Mouse (Mus musculus) forebrain, embryonic 13.5 days (tissue): ENCODE measurements around the gene Slc2a10. TPM values are rescaled to one million over a fixed set of nuclear protein-coding genes. Genes with fewer than 3 reads are reported as not detected.
"Not testable (repeated sequence)": the region's sequence is repeated elsewhere in the genome, so short reads cannot be mapped to it uniquely, and the experiment has no call there.

Source experiments
- ATAC-seq: fragments of 200-750 bp; cut with Nextera tagmentation; 2 replicates; pipeline ENCODE4 v1.8.0; 2017
- H3K27ac ChIP-seq: fragments of 300-500 bp; sonication (generic); 2 replicates; pipeline ENCODE4 v1.5.1; 2015; ENCODE audit warnings: inconsistent platforms, mild to moderate bottlenecking, moderate library complexity
- H3K27me3 ChIP-seq: fragments of 300-500 bp; sonication (generic); 2 replicates; pipeline ENCODE4 v1.6.1; 2015; ENCODE audit warnings: mild to moderate bottlenecking, inconsistent platforms
- H3K36me3 ChIP-seq: fragments of 300-500 bp; sonication (generic); 2 replicates; pipeline ENCODE4 v1.6.1; 2015; ENCODE audit warnings: mild to moderate bottlenecking, inconsistent platforms; ENCODE audit not compliant: poor library complexity, severe bottlenecking
- H3K4me1 ChIP-seq: fragments of 300-500 bp; sonication (generic); 2 replicates; pipeline ENCODE4 v1.6.1; 2015; ENCODE audit warnings: inconsistent platforms
- H3K4me2 ChIP-seq: fragments of 300-500 bp; sonication (generic); 2 replicates; pipeline ENCODE4 v1.6.1; 2015; ENCODE audit warnings: inconsistent platforms, mild to moderate bottlenecking, moderate library complexity
- H3K4me3 ChIP-seq: fragments of 300-500 bp; sonication (generic); 2 replicates; pipeline ENCODE4 v1.5.1; 2015; ENCODE audit warnings: mild to moderate bottlenecking, inconsistent platforms
- H3K9ac ChIP-seq: fragments of 300-500 bp; sonication (generic); 2 replicates; pipeline ENCODE4 v1.6.1; 2015; ENCODE audit warnings: mild to moderate bottlenecking, inconsistent platforms
- H3K9me3 ChIP-seq: fragments of 300-500 bp; sonication (generic); replicated peaks from 2 replicates; pipeline ENCODE4 v1.6.1; 2016; ENCODE audit warnings: inconsistent platforms
- WGBS: fragments of 180-500 bp; shearing (Covaris S2); methylation state at CpG from one replicate; pipeline ENCODE4 v1.1.7; 2015; 5-methylcytosine and 5-hydroxymethylcytosine counted together
- polyA plus RNA-seq: library from polyadenylated mRNA; unstranded; fragments of >200 nt; fragmentation: Nextera tagmentation; extraction: Ambion mirVana; gene quantifications from 2 replicates; pipeline ENCODE4 v1.2.1, GENCODE M21; 2015

Gene Slc2a10
- polyA plus RNA-seq, 1 experiment from 2014 or later: 2.8 TPM

DNA sequence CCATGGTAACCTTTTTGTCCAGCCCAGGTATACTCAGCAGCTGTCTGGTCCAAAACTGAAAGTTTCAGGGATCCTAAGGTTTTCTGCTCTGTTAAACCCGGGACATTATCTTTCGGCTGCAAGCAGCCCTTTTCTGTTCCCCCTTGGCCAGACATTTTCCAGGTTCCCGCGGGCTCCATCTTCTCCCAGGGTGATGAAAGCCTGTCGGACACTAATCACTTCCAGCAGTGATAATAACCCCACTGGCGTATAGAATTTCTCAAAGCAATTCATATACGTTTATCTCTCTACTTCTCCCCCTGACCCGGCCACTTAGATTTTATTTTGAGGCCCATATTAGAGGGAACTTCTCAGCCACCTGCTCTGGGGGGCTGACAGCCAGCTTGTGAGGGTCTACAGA lies 42.8 kb downstream of the Slc2a10 start:
- ATAC-seq: no peak
- Histone ChIP-seq H3K9ac (no peak overlapping the region), H3K4me1 (peaks cover 34% of the 10 kb centered on the region), H3K4me3 (no peak overlapping the region), H3K27ac (no peak overlapping the region), H3K4me2 (no peak overlapping the region), H3K36me3 (no peaks in the 10 kb centered on the region), H3K27me3 (no peaks in the 10 kb centered on the region; the same call in 1 of the 2 replicates), H3K9me3 (no peaks in the 10 kb centered on the region)
- WGBS: 52% methylated on average over 8 of the region's 8 CpGs

DNA sequence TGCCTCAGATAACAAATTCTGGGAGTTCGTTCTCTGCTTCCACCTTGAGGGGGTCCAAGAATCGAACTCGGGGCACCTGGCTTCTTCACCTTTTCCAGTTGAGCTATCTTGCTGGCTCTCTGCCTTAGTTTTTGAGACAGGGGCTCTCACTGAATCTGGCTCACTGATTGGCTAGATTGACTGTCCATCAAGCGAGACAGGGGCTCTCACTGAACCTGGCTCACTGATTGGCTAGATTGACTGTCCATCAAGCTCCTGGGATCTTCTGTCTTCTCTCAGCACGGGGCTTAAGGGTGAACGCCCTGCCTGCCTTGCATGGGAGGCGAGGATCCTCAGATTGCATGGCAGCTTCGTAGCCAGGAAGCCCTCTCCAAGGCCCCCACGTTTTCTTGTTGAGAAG lies 43.8 kb downstream of the Slc2a10 start:
- Histone ChIP-seq H3K27ac (no peak overlapping the region), H3K9ac (no peak overlapping the region), H3K4me3 (no peak overlapping the region), H3K27me3 (no peaks in the 10 kb centered on the region; the same call in 1 of the 2 replicates), H3K36me3 (no peaks in the 10 kb centered on the region), H3K9me3 (no peaks in the 10 kb centered on the region), H3K4me1 (peaks cover 32% of the 10 kb centered on the region), H3K4me2 (no peak overlapping the region)
- no peak for ATAC-seq
- 60% methylated on average over 9 of the region's 9 CpGs for WGBS

DNA sequence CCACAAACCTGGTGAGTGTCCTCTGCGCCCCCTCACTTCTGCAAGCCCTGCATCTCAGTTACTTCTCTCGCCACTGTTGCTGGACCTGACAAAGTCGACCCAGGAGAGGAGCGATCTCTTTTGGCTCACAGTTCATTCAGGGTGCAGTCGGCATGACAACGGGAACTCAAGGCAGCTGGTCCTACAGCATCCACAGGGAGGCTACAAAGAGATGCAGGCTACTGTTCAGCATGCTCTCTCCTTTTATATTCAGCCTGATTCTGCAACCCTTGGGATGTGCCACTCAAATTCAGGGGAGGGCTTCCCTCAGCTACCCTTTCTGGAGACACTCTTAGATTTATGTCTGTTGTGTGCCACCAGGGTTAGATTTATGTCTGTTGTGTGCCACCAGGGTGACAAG lies 45.0 kb downstream of the Slc2a10 start:
- Histone ChIP-seq H3K27ac (no peak overlapping the region), H3K4me3 (no peak overlapping the region), H3K36me3 (no peaks in the 10 kb centered on the region), H3K4me2 (no peak overlapping the region), H3K4me1 (peaks cover 20% of the 10 kb centered on the region), H3K9me3 (no peaks in the 10 kb centered on the region), H3K9ac (no peak overlapping the region), H3K27me3 (no peaks in the 10 kb centered on the region)
- 41% methylated on average over 6 of the region's 6 CpGs for WGBS
- ATAC-seq: no peak

DNA sequence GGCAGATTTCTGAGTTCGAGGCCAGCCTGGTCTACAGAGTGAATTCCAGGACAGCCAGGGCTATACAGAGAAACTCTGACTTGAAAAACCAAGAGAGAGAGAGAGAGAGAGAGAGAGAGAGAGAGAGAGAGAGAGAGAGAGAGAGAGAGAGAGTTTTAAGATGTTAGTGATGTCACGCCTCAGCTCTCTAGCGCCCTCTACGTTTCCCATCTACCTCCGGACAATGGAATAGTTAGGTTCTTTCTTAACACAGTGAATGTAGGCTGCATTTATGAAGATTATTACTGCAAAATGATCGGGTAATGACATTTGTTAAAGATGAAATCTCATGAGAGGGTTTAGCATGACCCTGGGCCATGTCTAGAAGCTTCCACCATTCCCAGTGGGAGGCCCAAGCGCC lies 46.8 kb downstream of the Slc2a10 start:
- whole genome bisulfite sequencing: 79% methylated on average over 7 of the region's 7 CpGs
- H3K27me3 ChIP-seq: not testable (repeated sequence)

DNA sequence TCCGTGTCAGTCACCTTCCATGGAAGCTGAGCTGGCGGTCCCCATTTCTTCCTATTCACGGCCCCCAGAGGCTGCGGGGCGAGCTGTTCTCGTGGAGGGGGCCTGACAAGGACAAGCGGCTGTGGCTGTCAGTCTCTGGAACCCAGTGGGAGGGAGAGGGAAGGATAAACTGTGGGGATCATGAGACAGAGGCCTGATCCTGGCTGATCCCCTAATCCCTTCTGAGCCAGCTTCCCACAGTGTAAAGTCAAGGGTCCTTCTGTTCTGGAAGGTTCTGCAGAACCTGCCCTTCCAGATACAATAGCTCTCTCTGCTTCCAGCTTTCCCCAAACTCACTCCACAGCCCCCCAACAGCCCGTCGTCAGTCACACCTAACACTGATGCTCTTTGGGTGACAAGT lies 50.5 kb downstream of the Slc2a10 start:
- H3K4me1 ChIP-seq: peaks cover 4% of the 10 kb centered on the region; the same call in 1 of the 2 replicates
- 39% methylated on average over 9 of the region's 9 CpGs for WGBS
- H3K9ac ChIP-seq: no peak overlapping the region
- no peak overlapping the region for H3K4me3 ChIP-seq
- no peak for ATAC-seq
- H3K9me3 ChIP-seq: no peaks in the 10 kb centered on the region
- no peaks in the 10 kb centered on the region for H3K36me3 ChIP-seq
- H3K27ac ChIP-seq: no peak overlapping the region
- no peaks in the 10 kb centered on the region for H3K27me3 ChIP-seq
- H3K4me2 ChIP-seq: no peak overlapping the region

More for the DNA sequence above, 46.8 kb downstream of the Slc2a10 start:
- not testable (repeated sequence) for H3K27ac ChIP-seq, ATAC-seq, H3K9me3 ChIP-seq, H3K36me3 ChIP-seq, H3K4me3 ChIP-seq, H3K9ac ChIP-seq, H3K4me2 ChIP-seq
- peaks cover 13% of the 10 kb centered on the region; the same call in 1 of the 2 replicates for H3K4me1 ChIP-seq

DNA sequence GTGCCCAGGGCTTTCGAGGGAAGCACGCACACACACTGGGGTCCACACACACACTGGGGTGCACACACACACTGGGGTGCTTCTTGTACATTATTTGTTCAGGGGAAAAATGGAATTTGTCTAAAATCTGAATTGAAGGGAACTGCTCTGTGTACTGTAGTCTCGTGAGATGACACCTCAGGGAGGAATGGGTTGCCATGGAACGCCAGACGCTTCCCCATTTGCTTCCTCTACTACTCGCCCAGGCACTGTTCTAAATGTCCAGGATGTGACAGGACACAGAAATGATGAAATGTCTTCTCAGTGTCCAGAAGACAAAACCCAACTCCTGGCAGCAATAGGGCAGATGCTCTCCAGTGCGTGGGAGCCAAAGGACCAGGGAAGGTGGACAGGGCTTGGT lies 53.7 kb downstream of the Slc2a10 start:
- Histone ChIP-seq H3K36me3 (no peaks in the 10 kb centered on the region), H3K4me2 (no peak overlapping the region), H3K27me3 (no peaks in the 10 kb centered on the region), H3K4me1 (peaks cover 5% of the 10 kb centered on the region; the same call in 1 of the 2 replicates), H3K27ac (no peak overlapping the region), H3K9me3 (no peaks in the 10 kb centered on the region), H3K9ac (no peak overlapping the region), H3K4me3 (no peak overlapping the region)
- 92% methylated on average over 7 of the region's 7 CpGs for WGBS
- ATAC-seq: no peak

DNA sequence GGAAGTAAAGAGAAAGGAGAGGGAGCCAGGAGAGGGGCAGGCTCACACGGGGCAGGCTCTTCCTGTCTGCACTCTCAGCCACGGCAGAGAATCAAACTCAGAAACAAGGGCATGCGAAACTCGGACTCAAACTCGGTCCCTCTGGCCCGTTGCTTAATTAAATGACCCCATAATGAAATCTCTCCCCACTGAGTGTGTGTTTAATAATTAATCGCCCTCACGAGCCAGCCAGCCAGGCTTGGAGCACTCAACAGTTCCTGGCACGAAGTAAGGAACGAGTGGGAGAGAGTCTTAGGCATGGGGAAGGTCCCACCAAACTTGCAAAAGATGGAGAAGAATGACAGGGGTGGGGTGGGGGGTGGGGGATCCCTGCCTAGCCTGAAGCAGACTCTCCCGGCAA lies 55.3 kb downstream of the Slc2a10 start:
- 48% methylated on average over 11 of the region's 11 CpGs for WGBS
- Histone ChIP-seq H3K4me1 (peaks cover 15% of the 10 kb centered on the region), H3K27me3 (peaks cover 9% of the 10 kb centered on the region), H3K9ac (no peak overlapping the region), H3K9me3 (no peaks in the 10 kb centered on the region), H3K27ac (no peak overlapping the region), H3K4me3 (no peak overlapping the region), H3K36me3 (no peaks in the 10 kb centered on the region), H3K4me2 (no peak overlapping the region)
- no peak for ATAC-seq

DNA sequence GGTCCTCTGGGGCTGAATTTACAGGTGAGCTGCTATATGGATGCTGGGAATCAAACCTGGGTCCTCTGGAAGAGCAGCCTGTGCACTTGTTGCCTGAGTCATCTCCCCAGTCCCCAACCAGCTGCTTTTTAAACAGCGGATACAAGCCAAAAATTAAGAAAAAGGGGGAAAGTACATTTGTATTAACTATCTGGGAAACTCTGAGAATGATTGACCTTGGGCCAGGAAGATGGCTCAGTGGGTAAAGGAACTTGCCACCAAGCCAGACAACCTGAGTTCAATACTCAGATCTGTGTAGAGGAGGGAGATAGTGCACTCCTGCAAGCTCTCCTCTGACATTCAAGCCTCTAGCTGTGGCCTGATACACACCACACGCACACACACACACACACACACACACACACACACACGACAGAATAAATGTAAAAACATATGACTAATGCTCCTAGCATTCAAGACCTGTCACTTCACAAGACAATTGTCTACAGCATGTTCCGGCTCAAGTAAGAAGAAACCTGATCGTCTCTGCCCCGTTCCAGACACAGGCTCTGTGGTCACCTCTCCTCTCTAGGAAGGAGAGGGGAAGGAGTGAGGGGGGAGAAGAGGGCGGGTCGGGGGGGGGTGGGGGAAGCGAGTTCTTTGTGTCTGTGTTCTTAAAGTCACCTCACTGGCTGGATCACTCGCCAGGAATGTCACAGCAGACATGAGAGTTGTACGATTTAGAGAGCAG lies 56.1 kb downstream of the Slc2a10 start:
- H3K36me3 ChIP-seq: no peaks in the 10 kb centered on the region
- 26% methylated on average over 11 of the region's 11 CpGs for WGBS

DNA sequence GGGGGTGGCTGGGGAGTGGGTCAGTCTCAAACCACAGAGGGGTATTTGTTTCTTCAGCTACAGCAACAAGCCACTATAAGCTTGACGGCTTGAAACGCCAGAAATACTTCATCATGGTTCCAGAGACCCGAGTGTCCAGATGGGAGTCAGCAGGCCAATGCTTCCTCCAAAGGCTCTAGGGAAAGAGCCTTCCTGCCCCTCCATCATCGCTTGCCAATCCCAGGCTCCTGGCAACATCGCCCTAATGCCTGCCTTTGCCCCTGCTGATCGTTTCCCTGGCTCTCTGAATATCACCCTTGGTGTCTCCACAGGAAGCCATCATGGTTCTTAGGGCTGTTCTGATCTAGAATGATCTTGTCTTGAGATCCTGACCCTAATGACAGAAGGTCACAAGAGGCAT lies 58.3 kb downstream of the Slc2a10 start:
- Histone ChIP-seq H3K9ac (no peak overlapping the region), H3K4me1 (peaks cover 17% of the 10 kb centered on the region), H3K4me3 (no peak overlapping the region), H3K9me3 (no peaks in the 10 kb centered on the region), H3K4me2 (no peak overlapping the region), H3K27me3 (peaks cover 22% of the 10 kb centered on the region), H3K27ac (no peak overlapping the region), H3K36me3 (no peaks in the 10 kb centered on the region)
- ATAC-seq: no peak
- WGBS: 91% methylated on average over 6 of the region's 6 CpGs

More for the DNA sequence above, 56.1 kb downstream of the Slc2a10 start:
- Histone ChIP-seq H3K4me3 (no peak overlapping the region), H3K27me3 (peaks cover 13% of the 10 kb centered on the region), H3K9me3 (no peaks in the 10 kb centered on the region), H3K27ac (no peak overlapping the region), H3K4me2 (no peak overlapping the region), H3K4me1 (peaks cover 17% of the 10 kb centered on the region), H3K9ac (no peak overlapping the region)
- no peak for ATAC-seq

DNA sequence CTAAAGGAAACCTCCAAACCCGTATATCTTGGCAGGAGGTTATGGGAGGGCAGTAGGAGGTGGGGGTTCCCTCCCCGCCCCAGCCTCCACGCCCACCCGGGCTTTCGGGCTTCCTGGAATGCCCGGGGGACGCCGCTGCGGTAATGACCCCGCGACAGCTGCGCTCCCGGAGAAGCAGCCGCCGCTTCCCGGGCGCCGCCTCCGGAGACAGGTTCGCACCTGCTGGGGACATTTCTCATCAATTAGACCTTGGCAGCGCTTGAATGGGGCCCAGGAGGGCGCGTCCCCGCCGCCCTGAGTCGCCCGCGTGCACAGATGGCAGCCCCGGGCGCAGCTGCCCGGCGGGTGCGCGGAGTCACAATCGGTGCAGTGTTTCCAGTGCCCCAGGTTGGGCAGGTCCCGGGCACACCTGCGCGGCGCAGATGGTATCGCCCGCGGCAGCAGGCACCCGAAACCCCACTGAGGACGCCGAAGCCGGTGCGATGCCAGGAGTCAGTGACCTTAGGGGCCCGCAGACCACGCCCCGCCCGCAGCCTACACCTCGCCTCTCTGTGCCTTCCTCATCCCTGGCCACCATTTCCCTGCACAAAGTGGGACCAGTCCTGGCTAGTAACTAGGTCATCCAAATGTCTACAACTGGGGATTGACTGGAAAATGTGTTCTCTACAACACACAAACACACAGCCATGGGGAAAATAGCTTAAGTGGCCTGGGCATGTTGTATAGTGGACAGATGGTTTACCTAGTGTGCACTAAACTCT lies 59.9 kb downstream of the Slc2a10 start:
- Histone ChIP-seq H3K9me3 (no peaks in the 10 kb centered on the region), H3K9ac (peak overlapping the region; percentile 45), H3K36me3 (no peaks in the 10 kb centered on the region), H3K4me1 (peaks cover 17% of the 10 kb centered on the region), H3K4me2 (peak overlapping the region; percentile 88), H3K27me3 (peaks cover 22% of the 10 kb centered on the region), H3K27ac (no peak overlapping the region), H3K4me3 (peak overlapping the region; percentile 38)
- WGBS: under 1% methylated on average over 52 of the region's 52 CpGs
- peak; percentile 88 for ATAC-seq

DNA sequence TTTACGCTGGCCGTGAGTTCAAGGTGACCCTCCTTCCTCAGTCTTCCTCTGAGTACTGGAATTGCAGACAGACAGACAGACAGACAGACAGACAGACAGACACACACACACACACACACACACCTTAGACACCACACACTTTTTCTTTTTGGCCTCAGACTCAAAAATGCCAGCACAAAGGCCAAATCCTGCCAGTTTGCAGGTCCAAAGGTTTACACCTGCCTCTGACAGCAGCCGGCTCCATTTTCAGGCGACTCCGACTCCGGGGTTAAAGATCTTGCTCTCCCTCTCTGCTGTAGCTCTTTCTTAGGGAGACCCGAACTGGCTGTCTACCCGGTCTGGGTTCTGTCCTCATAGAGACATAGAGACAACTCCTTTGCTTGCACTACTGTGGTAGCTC lies 60.5 kb downstream of the Slc2a10 start:
- WGBS: 71% methylated on average over 8 of the region's 8 CpGs
- peaks cover 22% of the 10 kb centered on the region for H3K27me3 ChIP-seq
- no peaks in the 10 kb centered on the region for H3K9me3 ChIP-seq
- no peak for ATAC-seq
- H3K36me3 ChIP-seq: no peaks in the 10 kb centered on the region
- H3K9ac ChIP-seq: no peak overlapping the region
- H3K4me1 ChIP-seq: peaks cover 12% of the 10 kb centered on the region
- H3K4me3 ChIP-seq: no peak overlapping the region
- H3K4me2 ChIP-seq: no peak overlapping the region
- H3K27ac ChIP-seq: no peak overlapping the region

DNA sequence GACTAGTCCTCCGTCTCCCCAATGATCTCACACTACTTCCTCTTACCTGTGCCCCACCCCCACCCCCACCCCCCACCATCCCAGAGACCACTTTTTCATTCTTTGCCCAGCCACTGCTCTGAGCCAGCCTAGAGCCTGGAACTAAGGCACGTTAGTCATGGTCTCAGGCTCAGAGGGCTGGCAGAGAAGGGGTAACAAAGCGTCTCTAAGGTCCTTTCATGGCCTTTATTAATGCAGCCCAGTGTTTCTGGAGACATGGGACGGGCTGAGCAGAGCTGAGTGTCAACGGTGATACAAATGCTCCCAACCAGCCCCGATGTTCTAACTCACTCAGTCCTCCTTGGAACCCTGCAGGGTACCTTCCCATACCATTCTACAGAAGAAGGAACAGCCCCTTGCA lies 61.0 kb downstream of the Slc2a10 start:
- H3K9ac ChIP-seq: no peak overlapping the region
- H3K27ac ChIP-seq: no peak overlapping the region
- 23% methylated on average over 6 of the region's 6 CpGs for WGBS
- H3K4me1 ChIP-seq: peaks cover 12% of the 10 kb centered on the region
- H3K36me3 ChIP-seq: no peaks in the 10 kb centered on the region
- ATAC-seq: no peak
- no peak overlapping the region for H3K4me3 ChIP-seq
- no peaks in the 10 kb centered on the region for H3K9me3 ChIP-seq
- H3K4me2 ChIP-seq: no peak overlapping the region
- H3K27me3 ChIP-seq: peaks cover 22% of the 10 kb centered on the region
